Mouse (Mus musculus) urinary bladder, adult 18-20 months (tissue): ENCODE results near the gene Hist1h4f.
"Not testable (repeated sequence)": the region's sequence is repeated elsewhere in the genome, so short reads cannot be mapped to it uniquely, and the experiment has no call there.

Experiments used
- DNase-seq, 2 experiments: peaks; one replicate each; pipeline ENCODE4 v3.0.0; 2022; ENCODE audit warnings: low spot score in 2 of 2, mixed read lengths in 2 of 2

The Hist1h4f gene

DNA sequence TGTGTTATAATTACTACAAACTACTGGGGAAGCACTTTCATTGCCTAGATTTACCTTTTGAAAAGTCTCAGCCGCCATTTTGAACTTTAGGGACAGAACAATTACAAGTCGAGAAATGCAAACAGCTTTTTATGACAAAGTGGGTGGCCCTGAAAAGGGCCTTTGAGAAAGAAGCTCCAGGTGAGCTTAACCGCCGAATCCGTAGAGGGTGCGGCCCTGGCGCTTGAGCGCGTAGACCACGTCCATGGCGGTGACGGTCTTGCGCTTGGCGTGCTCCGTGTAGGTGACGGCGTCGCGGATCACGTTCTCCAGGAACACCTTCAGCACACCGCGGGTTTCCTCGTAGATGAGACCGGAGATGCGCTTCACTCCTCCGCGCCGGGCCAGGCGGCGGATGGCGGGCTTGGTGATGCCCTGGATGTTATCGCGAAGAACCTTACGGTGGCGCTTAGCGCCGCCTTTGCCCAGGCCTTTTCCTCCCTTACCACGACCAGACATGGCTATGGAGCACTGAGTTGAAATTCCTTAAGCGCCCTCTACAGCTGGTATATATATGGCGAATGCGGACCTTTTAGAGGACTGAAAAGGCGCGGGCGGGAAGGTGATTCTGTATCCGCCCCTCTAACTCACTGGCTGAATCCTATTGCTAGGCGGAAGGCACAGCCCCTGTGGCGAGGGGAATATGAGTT lies at the start of gene Hist1h4f:
Gene Hist1h4f (minus strand): TSS at position 503 of the 689 bp plus-strand sequence.
- peak; percentile 66 to 73 for DNase-seq

DNA sequence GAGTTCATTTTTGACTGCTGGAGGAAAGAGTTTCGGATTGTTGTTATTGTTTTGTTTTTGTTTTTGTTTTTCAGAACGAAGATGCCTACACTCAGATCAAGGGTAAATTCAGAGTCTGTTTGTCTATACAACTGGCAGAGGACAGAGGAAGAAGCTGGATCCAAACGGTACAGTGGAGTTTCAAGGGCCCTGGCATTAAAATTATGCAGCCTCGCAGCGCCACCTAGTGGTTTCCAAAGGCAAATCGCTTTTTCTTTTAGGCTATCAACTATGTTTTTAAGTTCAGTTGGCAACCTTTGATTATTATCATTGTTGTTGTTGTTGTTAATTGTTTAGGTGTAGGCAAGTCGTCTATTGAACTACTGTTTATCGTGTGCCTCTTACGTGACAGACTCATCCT lies 46.5 kb upstream of the Hist1h4f start:
- DNase-seq: peak; percentile 44 to 76

DNA sequence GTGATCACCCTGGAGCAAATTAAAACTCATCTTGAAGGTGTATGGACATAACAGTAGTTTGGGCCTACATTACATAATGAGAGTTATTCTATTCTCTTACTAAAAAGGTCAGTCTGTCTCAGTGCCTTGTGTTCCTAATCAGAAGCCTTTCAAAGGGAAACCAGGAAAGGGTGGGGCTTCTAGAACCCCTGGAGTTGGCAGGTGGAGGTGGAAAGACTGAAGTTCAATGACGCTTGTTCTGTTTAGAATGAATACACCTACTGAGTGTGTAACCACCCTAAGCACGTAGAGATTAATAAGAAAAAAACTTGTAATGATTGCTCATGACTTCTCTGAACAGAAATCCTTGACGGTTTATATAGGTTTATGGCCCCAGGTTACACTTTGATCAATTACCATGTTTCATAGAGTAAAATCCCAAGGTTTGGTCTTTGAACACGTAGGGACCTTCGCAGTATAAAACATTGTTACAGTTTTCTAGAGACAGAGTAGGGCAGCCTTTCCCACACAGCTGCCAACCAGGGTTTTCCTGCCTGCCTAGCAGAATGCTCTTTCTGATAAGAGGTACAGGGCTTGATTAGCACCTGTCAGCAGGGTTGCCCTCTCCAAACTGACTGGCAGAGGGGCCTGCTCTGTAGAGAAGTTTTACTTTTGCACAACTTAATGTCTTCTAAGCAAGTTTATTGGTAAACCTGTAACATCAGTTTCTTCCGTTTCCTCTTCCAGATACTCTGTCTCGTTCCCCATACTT lies 44.3 kb upstream of the Hist1h4f start:
- DNase-seq: no peak

DNA sequence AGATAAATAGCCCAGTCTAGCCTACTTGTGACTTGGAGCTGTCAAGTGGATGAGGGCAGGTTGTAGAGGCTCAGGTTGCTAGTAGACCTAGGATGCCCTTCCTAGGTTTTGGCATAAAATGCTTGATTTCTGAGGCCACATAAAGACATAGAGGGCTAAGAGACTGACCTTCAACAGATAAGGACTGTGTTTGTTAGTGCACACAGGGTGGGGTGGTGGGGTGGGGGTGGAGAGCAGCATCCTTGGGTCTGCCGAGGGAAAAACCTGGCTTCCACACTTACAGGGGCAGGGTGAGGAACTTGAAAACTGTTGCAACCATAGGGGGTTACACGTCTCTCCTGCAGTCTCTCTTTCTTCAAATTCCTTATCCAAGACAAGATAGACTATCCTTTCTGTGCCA lies 43.7 kb upstream of the Hist1h4f start:
- DNase-seq: no peak

DNA sequence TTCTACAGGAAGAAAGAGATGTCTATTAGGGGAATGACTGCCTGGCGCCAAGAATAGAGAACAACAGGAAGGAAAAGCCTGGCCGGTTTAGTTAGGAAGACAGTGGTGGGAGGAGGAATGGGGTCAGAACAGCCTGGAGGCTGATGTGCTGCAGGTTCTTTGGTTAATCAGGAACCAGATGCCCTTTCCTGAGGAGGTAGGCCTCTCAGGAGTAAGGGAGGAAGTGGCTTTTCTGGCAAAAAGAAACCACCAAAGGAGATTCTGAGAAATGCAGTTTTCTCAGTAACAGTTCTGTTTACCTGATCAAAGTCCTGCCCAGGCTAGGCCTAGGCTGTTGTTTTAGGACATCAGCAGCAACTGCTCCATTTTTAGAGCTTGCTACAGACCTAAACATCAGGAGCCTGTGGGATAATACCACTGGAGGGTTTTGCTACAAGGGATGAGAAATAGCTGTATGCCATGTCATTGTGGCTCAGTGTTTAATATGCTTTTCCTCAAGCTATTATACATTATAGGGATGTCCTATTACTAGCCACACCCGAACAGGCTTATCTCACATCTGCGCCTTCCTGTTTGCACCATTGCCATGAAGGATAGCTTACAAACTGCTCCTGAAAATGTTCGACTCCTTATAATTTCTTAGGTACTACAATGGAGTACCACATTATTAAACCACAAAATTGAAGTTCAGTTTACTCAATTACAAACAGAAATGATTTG lies 41.8 kb upstream of the Hist1h4f start:
- DNase-seq: no peak

DNA sequence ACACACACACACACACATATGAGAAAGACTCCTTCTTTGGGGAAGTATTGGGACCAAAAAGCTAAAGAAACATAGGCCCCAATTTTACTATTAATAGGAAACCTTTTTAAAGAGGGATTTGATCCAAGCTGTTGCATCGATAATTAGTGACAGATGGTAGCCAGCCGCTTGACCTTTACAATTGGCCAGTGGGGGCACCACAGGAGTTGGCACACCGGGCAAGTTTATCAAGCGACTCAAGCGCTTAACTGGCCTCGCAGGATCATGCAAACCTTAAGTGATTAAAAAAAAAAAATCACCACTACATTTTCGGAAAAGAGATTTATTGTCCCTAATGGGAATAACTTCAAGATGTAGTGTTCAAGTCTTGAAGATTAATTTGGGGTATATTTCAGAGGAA lies 41.2 kb upstream of the Hist1h4f start:
- no peak for DNase-seq

DNA sequence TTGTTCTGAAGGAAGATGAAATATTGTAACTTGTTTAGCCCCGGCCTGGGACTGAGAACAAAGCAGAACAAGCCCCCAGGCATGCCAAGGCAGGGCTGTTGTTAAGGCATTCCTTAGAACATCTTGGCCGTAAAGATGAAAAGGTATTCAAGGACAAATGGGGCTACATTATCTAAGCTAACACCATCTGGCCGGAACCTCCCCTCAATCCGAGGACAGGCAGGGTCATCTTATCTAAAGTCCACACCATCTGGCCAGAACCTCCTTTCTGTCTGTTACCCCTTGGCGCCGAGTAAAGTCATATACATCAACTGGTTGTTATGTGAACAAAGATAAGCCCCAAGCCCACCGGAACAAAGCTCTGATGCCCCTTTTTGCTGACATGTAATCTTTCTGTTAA lies 40.4 kb upstream of the Hist1h4f start:
- not testable (repeated sequence) for DNase-seq

DNA sequence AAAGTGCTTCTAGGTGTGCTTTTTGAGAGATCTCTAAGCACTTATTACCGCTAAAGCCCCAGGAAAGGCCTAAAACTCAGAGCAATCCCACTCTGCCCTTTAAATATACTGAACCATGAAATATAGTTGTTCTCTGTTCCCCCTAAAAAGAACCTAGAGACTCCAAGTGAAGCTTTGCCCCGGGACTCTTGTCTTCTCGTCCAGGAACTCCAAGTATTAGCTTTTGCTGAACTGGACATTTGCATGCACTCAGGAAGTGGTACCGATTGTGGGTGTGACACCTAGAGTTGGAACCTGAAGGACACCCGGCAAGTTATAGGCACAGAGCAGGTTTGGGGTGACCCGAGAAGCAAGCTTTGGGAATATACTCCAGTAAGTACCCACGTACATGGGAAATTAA lies 39.8 kb upstream of the Hist1h4f start:
- no peak for DNase-seq

DNA sequence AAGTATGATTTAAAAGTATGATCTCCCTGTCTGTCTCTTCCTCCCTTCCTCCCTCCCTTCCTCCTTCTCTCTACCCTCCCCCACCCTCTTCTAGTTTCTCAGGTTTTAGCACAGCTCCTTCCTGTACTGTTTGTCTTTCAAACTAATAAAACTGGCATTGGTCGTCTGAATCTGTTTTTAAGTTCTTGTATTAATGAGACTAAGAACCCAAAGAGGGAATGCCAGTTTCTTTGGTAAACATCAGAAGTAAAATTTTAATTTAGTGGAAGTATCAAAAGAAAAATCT lies 35.4 kb upstream of the Hist1h4f start:
- no peak for DNase-seq

DNA sequence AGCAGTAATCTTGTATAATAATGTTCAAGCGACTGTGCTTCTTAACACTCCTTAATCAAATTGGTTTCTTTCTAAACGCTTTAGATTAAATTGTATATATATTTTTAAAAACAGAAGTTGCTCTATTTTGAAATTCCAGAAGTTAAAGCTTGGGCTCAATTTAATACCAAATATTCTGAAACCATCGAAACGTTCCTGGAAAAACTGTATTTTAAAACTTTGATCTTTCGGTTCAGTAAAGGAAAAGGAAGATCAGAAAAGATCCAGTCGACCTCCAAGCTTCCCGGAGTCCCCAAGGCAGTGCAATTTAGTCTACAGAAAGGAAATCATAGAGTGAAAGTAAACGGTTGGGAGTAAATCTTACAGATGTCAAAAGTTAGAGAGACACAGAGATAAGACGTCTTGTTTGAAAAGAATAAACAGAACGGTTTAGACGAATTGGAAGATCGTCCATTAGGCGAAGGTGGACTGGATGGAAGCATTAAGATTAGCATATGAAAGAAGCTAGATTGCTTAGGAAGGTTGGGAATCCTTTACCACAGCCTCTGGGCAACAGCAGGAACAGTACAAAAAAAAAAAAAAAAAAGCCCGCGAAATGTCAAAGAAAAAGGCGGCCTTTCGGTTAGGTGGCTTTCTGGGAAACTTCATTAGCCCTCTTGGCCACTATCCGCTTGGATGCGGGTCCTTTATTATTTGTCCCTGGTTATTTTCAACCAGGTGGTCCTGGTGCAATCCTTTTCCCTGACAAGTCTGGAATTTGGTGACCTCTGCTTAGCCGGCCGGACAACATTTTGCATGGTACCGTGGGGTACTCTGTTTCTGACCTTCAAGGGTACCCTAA lies 34.9 kb upstream of the Hist1h4f start:
- no peak for DNase-seq

DNA sequence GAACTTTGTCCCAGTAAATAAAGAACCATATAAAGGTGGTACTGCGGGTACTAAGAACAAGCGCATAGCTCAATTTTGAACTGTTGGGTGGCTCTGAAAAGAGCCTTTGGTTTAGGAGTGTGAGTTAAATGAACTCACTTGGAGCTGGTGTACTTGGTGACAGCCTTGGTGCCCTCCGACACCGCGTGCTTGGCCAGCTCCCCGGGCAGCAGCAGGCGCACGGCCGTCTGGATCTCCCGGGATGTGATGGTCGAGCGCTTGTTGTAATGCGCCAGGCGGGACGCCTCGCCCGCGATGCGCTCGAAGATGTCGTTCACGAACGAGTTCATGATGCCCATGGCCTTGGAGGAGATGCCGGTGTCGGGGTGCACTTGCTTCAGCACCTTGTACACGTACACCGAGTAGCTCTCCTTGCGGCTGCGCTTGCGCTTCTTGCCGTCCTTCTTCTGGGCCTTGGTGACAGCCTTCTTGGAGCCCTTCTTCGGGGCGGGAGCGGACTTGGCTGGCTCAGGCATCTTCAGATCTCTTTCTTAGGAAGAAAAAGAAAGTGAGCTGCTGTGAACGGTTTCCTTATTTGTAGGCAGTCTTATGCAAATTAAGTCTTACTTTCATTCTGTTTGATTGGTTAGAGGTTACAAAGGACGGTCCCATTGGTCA lies 34.1 kb upstream of the Hist1h4f start:
- peak; percentile 42 to 66 for DNase-seq

DNA sequence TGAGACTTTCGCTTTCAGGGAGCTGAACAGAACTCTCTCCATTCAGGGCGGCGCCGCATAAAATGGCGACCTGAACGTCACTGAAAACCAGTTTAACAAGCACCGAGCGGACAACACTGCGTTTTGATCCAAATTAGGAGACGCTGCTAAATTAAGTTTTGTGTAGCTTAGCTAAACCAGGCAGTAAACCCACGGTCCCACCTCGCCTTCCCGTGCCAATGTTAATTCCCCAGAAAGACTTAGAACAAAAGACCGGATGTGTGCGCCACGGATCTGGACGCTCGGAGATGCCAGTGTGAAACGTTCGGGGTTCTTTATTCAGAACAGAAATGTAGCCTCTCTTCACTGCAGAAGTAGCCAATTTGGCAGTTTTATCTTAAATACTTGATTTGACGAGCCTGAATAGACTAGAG lies 33.6 kb upstream of the Hist1h4f start:
- DNase-seq: peak; percentile 66 to 69

DNA sequence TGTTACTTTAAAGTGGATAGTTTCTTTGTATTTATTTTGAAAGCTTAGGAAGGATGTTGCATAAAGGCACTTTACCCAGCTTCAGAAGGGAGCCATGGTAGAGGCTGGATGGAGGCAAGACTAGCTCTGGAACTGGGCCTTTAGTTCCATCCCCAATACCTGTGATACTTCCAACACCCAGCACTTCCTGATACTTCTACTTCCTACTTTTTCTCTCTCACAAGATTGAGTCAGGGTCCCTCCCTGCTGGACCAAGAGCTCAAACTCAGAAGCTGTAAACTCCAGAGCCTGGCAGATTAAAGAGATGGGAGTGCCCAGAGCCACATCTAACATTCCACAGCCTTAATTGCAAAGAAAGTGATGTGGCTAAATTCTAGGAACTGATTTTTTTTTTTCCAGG lies 32.9 kb upstream of the Hist1h4f start:
- no peak for DNase-seq

DNA sequence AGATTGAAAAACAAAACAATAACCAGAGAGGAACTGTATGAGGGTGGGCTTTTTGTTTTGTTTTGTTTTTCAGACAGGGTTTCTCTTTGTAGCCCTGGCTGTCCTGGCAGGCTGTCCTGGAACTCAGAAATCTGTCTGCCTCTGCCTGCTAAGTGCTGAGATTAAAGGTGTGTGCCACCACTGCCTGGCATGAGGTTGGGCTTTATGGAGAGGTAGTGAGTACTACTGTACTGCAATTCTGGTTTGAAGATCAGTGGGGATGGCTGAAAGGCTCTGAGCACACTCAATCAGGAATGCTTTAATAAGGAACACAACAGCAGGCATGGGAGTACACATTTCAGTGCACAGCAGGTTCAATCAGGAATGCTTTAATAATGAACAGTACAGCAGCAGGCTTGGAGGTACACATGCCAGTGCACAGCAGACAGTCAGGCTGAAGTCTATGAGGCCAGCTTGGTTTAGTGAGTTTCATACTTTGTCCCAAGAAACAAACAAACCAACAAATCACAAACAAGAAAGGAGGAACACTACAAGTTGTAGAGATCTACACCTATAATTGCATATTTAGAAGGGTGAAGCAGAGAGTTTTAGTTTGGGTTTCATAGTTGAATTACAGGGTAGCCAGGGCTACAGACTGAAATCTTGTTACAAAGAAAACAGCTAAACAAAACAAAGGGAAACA lies 32.1 kb upstream of the Hist1h4f start:
- no peak for DNase-seq

DNA sequence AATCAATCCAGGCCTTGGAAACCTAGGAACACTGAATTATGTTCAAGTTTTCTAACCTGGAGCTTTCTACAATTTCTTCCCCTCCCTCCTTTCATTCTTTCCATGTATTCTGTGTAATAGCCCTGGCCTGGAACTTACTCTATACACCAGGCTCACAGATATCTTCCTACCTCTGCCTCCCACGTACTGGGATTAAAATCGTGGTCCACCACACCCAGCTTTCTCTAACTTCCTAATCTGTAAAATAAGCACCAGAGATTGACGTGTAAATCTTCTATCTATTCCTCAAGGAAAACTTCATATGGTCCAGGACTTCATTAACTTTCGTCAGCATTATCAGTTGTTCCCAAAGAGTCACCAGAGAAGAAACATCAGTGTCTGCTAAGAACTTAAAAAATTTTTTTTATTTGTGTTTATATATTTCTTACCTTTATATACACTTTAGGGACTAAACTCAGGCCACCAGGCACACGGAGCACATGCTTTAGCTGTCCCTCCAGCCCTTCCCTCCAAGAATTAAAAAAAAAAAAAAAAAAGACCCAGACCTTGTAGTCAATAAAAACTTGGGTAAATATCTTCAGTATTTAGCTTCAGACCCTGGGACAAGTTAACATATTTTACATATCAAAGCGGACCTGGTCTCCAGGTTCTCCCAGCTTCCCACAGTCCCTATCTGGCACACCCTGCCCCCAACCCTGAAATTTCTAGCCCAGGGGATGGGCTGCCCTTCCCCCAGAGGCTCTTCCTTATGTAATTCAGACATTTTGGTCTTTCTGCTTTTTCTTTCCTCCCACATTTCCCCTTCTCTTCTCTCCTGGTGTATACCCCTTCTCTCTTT lies 31.0 kb upstream of the Hist1h4f start:
- no peak for DNase-seq

DNA sequence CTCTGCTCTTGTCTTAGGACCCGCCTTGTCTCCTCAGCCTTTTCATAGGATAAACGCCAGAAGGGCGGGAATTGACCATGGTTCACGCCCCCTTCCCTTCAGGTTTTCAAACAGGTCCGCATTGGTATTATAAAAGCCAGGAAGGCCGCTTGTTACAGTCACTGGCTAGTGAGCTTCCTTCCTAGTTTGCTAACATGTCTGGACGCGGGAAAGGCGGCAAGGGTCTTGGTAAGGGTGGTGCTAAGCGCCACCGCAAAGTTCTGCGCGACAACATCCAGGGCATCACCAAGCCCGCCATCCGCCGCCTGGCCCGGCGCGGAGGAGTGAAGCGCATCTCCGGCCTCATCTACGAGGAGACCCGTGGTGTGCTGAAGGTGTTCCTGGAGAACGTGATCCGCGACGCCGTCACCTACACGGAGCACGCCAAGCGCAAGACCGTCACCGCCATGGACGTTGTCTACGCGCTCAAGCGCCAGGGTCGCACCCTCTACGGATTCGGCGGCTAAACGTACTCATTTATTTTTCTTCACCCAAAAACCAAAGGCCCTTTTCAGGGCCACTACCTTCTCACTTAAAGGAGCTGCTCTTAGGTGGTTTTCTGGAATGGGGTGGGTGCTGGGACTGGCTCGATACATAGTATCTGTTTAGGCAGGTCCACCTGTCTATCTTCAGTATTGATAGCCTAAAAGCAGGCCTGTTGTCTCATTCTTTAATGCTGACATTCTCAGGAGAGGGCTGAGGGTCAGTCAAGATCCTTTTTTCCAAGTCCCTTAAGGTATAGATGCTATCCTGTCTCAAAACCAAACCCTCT lies 30.2 kb upstream of the Hist1h4f start, which contains the start of gene Hist1h4d:
Gene Hist1h4d (plus strand): TSS at position 191 of the 811 bp plus-strand sequence.
- peak; percentile 95 to 96 for DNase-seq

DNA sequence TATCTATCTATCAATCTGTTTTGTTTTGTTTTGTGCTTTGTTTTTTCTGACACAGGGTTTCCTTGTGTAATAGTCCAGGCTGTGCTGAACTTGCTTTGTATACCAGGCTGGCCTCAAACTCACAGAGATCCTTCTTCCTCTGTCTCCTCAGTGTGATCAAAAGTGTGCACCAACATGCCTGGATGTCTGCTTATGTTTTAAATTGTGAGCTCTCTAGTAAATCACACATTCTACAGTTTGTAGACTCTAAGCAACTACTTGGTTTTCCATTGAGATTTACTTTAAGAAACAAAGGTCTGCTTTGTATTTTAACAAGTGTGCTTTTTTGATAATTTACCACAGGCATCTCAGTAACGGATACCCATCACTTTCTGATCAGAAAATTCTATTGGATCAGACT lies 26.4 kb upstream of the Hist1h4f start:
- no peak for DNase-seq

DNA sequence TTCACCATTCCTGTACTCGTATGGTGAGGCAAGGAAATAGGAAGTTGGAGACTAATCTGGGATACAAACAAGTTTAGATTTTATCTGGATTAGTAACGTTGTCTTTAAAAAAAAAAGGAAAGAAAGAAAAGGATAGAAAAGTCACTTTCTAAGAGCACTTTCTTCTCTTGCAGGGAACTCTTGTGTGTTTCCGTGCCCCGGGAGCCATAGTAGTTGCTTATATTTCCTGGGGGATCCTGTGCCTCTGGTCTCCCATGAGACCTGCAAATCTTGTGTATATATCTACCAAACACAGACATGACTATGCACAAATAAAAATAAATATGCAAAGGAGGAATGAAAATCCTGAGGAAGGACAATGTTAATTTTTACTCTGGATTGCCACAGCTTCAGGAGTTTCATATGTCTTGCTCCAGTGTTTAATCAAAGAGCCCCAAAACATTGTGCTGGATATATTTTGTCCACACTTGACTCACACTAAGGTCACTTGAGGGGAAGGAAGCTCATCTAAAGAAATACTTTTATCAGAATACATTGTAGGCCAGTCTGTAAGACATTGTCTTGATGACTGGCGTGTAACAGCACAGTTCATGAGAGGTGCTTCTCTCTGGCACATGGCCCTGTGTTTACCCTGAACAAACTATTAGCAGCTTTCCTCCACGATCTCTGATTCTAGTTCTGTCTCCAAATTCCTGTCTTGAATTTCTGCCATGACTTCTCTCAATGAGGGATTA lies 25.6 kb upstream of the Hist1h4f start:
- DNase-seq: no peak
